Mouse (Mus musculus): ENCODE results near the gene Cdyl2.

DNA sequence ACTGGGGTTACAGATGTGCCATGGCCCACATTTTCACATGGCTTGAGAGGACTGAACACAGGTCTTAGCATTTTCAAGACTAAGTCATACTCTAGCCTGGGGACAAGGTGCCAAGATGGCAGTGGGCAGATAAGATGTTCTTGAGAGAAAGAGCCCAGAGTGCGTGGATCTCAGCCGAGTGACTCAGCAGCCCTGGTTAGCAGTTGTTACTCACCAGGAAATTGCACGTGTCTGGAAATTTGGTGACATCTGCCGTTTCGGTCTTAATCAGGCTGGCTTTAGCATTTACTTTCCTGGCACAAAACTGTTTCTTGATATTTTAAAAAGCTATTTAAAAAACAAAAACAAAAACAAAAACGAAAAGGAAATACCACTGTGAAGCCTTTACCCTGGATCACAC is 180.5 kb downstream of the Cdyl2 start:
- TF ChIP-seq POLR2A (IDR thresholded peaks at IDR 0.05; ENCODE audit: low read depth, low read length) (no peak), CTCF (IDR thresholded peaks at IDR 0.05; ENCODE audit: extremely low read depth, insufficient read depth, insufficient read length, insufficient replicate concordance) (no peak)
